Mouse (Mus musculus): ENCODE data around the gene Vps53.
"Not testable (repeated sequence)": the region's sequence is repeated elsewhere in the genome, so short reads cannot be mapped to it uniquely, and the experiment has no call there.

Vps53 gene

DNA sequence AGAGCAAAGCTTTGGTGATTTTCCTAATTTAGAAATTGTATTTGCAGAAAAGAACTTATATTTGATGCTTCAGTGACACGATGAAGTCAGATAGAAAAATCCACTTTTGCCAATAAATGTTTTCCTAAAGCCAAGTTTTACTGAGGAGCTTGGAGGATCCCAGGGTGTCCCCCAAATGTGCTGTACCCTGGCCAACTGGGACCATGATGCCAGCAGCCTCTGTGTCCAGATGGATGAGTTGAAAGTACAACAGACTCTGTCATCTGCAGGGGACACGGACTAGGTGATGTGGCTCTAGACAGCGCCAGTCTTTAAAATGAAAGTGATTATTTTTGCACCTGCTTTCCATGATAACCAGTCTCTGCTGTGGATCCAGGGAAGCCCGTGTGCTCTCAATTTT is 159.6 kb downstream of the Vps53 start:
- in situ Hi-C loops (cut with MboI, MseI): loop anchor here (5.0 to 10.0 kb wide), 2 partner anchors 53 to 475 kb away; no protein-coding TSS in a partner anchor

DNA sequence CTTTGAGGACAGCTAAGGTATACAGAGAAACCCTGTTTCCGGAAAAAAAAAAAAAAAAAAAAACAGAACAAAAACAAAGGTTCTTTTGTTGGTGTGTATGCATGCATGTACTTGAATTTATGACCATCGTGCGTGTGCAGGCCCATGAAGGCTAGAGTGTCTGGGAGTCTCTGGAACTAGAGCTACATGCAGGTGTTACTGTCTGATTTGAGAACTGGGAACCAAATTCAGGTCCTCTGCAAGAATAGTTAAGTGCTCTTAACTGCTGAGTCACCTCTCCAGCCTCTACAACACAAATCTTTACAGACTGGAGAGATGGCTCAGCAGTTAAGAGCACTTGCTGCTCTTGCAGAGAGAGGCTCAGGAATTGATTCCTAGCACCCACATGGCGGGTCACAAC is 163.6 kb downstream of the Vps53 start:
- in situ Hi-C loops (cut with MboI, MseI): loop anchor here (5.0 kb wide), 1 partner anchor 49 kb away; no protein-coding TSS in a partner anchor

DNA sequence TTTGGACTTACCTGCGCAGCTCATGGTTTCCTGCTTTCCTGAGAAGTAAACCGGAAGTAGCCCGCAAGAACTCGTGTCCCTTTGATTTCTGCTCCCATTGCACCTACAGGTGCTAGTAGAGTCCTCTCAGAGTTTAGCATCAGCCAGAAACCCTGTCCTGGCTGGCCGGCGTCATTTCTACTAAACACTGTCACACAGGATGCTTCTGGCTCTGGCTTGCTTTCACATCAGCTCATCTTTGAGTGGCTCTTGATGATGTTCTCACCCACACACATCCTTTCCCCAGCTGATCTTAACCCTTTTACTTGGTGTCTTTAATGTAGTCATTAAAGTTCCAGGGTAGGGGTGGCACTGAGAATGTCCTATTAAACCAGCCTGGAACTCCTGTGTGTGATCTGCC is 164.2 kb downstream of the Vps53 start:
- in situ Hi-C loops (cut with MboI, MseI): loop anchor here (5.0 kb wide), 1 partner anchor 48 kb away; no protein-coding TSS in a partner anchor

DNA sequence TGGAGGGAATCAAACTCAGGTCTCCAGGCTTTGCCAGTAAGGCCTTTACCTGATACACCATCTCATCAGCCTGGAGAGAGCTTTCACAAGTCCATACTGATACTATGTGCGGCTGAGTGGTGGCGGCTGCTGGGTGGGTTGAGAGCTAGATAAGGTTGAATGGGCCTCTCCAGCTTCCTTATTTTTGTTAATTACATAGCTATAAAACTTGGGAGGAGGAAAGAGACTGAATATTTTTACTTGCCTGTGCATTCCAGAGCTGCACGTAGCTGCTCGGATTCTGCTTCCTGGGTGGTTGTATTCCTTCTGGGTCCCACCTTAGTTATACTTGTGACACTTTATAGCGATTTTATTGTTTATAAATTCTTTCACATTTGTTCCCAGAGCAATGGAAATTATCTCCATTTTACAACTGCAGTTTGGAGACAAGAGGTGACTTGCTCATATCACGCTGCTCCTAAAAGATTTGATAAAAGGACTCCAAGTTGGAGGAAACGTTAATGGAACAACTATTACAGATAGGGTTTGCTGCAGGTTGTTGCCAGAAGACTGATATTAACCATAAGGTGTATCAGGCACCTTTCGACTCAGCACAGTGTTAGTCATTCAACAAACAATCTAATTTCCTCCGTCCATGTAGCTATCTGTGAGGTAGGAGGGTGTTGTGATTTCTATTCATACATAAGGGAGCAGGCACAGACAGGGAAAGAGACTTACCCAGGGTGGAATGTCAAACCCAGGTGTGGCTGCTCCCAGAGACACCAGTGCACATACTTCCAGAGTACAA is 168.4 kb downstream of the Vps53 start:
- in situ Hi-C loops (cut with MboI, MseI): no loop called here

DNA sequence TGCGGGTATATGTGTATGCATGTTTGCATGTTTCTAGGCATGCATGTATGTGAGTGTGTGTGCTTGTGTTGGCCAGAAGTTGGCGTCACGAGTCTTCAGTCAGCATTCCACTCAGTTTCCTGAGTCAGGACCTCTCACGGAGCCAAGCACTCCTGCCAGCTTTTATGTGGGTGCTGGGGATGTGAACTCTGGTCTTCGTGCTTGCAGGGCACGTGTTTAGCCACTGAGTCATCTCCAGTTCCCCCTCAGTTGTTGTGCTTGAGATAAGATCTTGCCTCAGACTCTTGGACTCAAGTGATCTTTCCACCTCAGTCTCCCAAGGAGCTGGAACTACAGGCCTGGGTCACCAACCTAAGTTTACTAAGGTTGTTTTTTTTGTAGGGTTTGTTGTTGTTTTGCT is 170.3 kb downstream of the Vps53 start:
- in situ Hi-C loops (cut with MboI, MseI): no loop called here

DNA sequence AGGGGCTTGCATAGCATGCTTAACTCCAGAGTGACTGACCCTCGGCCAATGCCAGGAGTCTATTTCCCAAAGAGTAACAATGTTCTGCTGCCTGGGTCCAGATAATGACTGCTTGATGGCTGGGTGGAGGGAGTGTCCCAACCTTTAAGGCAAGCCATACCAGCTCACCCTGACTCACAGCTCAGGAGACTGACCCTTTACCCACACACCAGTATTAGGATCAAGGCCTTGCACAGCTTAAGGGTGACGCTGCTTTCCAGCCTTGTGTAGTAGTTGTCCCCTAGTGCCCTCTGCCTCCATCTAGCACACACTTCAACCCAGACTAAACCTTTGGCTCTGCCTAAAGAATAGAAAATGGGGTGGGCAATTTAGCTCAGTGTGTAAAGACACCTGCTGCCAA is 171.3 kb downstream of the Vps53 start:
- in situ Hi-C loops (cut with MboI, MseI): no loop called here

DNA sequence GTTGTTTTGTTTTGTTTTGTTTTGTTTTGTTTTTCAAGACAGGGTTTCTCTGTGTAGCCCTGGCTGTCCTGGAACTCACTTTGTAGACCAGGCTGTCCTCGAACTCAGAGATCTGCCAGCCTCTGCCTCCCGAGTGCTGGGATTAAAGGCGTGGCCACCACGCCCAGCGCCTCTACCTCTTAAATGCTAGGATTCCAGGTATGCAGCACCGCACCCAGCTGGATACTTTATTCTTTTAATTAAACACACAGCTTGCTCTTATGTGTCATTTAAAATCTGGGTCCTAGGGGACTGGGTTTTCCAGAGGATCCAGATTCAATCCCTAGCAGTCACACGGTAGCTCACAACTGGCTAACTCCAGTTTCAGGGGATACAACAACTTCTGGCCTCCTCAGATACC is 175.2 kb downstream of the Vps53 start:
- in situ Hi-C loops (cut with MboI, MseI): not testable (repeated sequence)

DNA sequence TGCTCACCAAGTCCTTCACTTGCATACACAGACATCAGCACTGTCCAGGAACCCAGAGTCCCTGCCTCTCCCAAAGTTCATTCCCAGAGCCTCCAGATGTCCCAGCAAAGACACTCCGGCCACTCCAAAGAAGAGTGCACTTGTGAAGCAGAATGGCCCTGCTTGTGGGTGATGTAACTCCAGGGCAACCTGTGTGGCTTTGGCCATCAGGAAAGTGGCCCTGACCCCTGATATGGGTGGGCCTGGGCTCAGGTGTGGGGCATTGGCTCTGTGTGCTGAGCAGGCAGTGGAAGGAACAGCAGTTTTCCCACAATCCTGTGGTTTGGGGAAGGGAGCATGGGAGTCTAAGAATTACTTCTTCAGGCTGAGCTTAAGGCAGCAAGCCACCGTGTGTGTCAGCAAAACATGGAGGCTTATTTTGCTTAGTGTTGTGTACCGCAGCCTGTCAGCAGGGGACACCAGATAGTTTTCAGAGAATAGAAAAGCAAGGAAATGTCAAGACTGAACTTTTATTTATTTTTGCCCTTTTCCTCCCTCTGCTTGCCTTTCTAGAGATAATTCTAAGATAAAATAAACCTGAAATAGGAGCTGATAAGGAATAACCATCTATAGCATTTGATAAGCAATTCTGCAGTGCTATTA is 178.1 kb downstream of the Vps53 start:
- in situ Hi-C loops (cut with MboI, MseI): no loop called here

DNA sequence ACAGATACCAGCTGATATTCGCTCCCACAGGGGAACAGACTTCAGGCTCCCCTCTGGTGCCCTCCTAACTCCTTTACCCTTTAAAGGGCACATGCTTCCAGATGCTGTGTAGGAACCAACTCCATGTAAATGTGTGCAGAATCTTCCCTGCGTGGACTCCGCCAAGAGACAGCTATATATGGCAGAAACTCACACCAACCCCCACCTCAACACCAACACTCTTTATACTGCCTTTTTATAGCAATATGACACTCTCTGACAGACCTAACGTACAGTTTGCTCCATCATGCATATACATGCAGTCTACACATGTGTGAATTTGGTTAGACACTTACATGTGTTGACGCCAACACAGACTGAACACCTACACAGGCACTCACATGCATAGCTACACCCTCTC is 178.7 kb downstream of the Vps53 start:
- in situ Hi-C loops (cut with MboI, MseI): no loop called here

DNA sequence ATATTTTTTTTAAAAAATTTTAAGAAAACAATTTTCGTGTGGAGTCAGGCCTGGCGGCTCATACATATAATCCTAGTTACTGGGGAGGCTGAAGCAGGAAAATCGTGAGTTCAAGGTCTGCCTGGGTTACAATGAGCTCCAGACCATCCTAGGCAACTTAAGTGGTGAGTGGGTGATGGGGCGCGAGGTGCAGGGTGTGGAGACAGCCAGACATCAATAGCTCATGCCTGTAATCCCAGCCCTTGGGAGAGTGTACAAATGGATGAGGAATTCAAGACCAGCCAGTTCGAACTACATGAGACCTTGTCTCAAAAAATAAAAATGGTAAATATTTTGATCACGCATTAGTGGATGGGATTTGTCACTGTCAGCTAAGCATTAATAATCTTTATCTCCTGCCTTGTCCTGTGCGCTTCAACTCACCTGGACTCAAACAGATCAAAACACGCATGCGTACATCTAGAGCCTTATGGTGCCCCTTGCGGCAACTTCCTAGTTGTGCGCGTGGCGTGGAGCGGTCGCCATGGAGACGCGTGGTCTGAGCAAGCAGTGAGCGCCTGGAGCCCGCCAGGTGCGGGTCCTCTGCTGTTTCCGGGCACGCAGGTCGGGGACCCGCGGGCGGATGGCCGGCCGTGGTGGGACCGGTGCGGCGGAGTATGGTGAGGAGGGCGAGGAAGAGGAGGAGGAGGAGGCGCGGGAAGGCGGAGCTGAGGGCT is 179.8 kb downstream of the Vps53 start, which contains the start of gene 1700016K19Rik:
1700016K19Rik (plus strand) TSS at position 473 of the 716 bp plus-strand sequence.
- in situ Hi-C loops (cut with MboI, MseI): no loop called here
